Comparison of ENCODE assay signal across 14 mouse cellular contexts in the genomic region with DNA sequence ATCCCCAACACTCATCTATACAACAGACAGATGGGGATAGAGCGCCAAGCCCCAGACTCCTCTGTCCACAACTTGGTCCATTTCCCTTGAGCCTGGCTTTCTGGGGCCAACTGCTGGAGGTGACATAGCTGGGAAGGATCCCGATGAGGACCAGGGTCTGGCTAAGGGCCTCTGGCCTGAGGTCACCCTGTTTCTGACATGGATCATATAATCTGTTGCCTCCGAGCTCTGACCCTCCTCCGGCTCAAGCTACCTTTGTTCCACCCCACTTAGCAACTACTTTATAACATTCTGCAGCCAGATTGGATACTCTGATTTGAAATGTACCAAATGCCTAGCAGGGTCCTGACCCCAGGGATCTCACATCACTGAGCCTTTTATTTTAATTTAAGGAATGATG.
"Had no signal": no experiment of that assay in that cellular context is flagged by ENCODE, and none has a peak within 500 bp of the region (broad histone marks: within the 10 kb centered on the region; RNA-seq: fewer than 3 reads in every experiment).

No protein-coding gene starts in this region.

- H3K27ac ChIP-seq: limb, embryonic 12.5 days; liver, embryonic 13.5 days; lung, embryonic 15.5 days; macrophage; midbrain, embryonic 13.5 days; neural tube, embryonic 15.5 days; stomach, postnatal 0 days had no signal

- H3K9ac ChIP-seq: limb, embryonic 12.5 days; liver, embryonic 13.5 days; liver, postnatal 0 days; lung, embryonic 15.5 days; midbrain, embryonic 13.5 days; neural tube, embryonic 15.5 days had no signal

- H3K4me3 ChIP-seq: limb, embryonic 12.5 days; liver, embryonic 13.5 days; lung, embryonic 15.5 days; midbrain, embryonic 13.5 days; myocyte; neural tube, embryonic 15.5 days had no signal

- H3K36me3 ChIP-seq: limb, embryonic 12.5 days; liver, embryonic 13.5 days; lung, embryonic 15.5 days; midbrain, embryonic 13.5 days; neural tube, embryonic 15.5 days had no signal

- H3K4me1 ChIP-seq: liver, embryonic 13.5 days; lung, embryonic 15.5 days had no signal

- H3K27me3 ChIP-seq: limb, embryonic 12.5 days; liver, embryonic 13.5 days; lung, embryonic 15.5 days; midbrain, embryonic 13.5 days; neural tube, embryonic 15.5 days had no signal

- DNase-seq: layer of hippocampus, adult 9-11 months; layer of hippocampus, postnatal 36 days; liver; liver, embryonic 13.5 days; liver, postnatal 0 days; thymus, postnatal 4 days had no signal

- H3K4me2 ChIP-seq: limb, embryonic 12.5 days; liver, embryonic 13.5 days; lung, embryonic 15.5 days; midbrain, embryonic 13.5 days; neural tube, embryonic 15.5 days had no signal

- ATAC-seq: intestine, postnatal 0 days; liver, postnatal 0 days; midbrain, embryonic 13.5 days had no signal

- H3K9me3 ChIP-seq: limb, embryonic 12.5 days; liver, embryonic 13.5 days; lung, embryonic 15.5 days; midbrain, embryonic 13.5 days; neural tube, embryonic 15.5 days had no signal
